Mouse (Mus musculus): ENCODE results near the gene Sema4a.

GRCm38 (mm10) chr3:88465127-88465526, 4.1 kb upstream of the Sema4a start:
- TF ChIP-seq CTCF (IDR thresholded peaks at IDR 0.05; ENCODE audit: borderline replicate concordance, extremely low read depth, insufficient read depth, insufficient read length): no peak
- TF ChIP-seq POLR2A (IDR thresholded peaks at IDR 0.05; ENCODE audit: borderline replicate concordance, extremely low read depth, insufficient read depth, insufficient read length, poor library complexity, severe bottlenecking): no peak
